Mouse (Mus musculus) layer of hippocampus, adult 8-10 months (tissue): Measurements from ENCODE around the gene Anapc11. TPM values are rescaled to one million over a fixed set of nuclear protein-coding genes. Genes with fewer than 3 reads are reported as not detected.
"Not testable (repeated sequence)": the region's sequence is repeated elsewhere in the genome, so short reads cannot be mapped to it uniquely, and the experiment has no call there.

Experiments
- DNase-seq, 2 experiments: peaks; one replicate each; pipeline ENCODE4 v3.0.0; 2022; ENCODE audit warnings: low spot score in 2 of 2
- total RNA-seq, 4 experiments: library from RNA; stranded (reverse); gene quantifications; 2 replicates each; pipeline ENCODE4 v1.2.4; 2022

The Anapc11 gene
- 10 to 100 TPM; 91.1 to 99.6 (median 93.6) TPM for total RNA-seq

DNA sequence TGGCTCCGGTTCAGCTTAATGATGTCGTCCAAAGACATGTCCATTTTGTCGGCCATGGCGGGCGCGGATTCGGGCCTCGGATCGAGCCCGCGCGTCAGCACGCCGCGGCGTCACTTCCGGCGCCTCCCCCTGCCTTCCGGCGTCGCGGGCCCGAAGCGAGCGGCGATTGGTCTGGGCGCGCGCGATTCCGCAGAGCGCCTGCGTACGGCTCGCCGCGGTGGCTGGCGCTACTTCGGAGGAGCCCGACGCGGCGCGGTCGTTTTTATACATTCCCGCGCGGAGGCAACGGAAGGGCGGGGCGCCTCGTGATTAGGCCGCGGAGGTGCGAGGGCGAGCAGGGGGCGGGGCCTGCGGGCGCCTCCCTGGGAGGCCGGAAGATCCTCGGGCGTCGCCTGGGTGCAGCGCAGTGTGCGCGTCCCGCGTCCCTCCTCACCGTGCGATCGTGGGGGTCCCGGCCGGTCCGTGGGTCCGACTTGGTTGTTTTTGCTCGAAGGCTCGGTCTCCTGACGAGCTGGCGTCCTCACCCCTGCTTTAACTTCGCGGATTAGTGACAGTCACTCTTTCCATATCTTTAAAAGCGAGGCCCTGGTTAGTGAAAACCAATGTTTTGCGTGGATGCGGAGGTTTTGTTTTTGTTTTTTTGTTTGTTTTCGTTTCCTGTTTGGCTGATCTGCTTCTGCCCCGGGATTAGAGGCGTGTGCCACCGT, at the start of gene Anapc11, which contains the start of gene Alyref:
Gene Anapc11 (plus strand): TSS at position 139 of the 707 bp plus-strand sequence.
Gene Alyref (minus strand): TSS at position 83 of the 707 bp plus-strand sequence.
- DNase-seq, result peak; percentile 85 to 87

DNA sequence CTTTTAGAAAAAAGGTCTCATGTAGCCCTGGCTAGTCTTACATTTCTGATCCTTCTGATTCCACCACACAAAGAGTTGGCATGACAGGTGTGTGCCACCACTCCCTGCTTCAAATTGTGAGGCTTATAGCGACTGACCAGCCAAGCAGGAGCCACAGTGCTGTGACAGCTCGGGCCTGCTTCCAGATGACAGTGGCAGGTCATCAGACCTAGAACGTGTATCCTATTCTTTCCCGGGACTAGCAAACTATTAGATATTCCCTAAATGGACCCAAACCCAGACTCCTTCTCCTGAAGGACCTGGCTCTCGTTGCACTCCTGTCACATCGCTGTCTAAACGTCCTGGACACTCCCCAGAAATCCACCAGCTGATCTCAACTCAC, 49.4 kb upstream of the Anapc11 start:
- no peak for DNase-seq

DNA sequence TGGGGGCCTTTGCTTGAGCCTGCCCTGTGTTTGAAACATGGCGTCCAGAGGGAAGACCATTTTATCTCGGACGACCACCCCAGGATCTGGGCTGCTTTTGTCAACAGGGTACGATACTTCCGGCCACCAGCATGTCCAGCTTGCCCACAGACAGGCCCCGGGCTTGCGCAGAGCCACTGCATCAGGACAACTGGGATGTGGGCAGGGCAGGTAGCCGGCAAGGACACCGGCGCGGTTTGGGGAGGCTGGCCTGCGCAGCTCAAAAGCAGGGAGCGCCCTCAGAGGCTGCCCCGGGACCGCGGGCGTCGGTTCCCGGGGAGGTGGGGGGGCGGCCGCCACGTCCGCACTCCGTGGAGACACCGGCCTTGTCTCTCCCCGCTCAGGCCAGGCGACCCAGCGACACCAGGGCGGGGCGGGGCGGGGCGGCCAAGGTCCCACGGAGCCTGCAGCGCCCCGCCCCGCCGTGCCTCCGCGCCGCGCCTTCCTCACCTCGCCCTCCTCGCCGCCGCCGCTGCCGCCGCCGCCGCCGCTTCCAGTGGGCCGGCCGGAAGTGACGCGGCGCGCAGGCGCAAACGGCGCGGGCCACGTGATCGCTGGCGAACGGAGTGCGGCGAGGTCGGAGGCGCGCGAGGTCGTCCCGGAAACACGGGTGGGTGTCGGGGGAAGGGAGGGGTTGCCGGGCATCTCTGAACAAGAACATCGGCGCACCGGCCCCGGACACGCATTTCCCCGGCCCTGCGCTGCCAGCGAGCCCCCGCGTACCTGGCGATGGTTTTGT, 48.9 kb upstream of the Anapc11 start, which contains the start of gene Mcrip1:
Gene Mcrip1 (minus strand): TSS at position 560 of the 778 bp plus-strand sequence.
- DNase-seq, result peak; percentile 84 to 87

DNA sequence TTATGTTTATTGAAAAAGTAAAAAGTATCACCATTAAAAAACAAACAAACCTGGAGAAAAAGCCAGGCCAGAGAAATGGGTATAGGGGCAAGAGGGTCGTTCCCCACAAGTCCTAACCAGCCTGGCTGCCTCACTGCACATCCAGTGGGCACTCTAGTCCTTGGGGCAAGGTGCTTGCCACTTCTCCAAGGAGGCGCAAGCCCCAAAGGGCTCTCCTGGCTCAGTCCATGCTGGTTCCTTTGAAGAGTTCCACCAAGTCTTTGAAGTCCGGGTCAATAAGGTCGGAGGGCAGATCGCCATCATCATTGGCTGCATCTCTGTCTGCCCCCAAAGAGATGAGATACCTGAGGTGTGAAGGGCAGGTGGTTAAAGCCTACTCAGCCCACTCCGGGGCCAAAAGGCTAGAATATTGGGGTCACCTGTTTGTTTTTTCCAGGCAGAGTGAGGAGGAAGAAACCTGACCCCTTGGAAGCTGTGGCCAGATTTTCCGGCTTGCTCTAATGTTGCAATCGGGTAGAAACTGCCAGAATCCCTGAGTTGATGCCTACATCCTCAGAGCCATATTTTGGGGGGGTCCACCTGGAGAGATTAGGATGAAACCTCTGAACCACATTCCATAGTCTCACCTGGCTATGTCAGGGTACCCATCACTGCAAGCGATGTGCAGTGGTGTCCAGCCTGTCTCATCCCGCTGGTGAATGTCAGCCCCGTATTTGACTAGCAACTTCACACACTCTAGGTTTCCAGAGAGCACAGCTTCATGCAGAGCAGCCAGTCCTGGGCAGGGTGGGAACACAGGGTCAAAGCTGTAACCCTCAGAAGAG, 48.0 kb upstream of the Anapc11 start:
- DNase-seq, result no peak

DNA sequence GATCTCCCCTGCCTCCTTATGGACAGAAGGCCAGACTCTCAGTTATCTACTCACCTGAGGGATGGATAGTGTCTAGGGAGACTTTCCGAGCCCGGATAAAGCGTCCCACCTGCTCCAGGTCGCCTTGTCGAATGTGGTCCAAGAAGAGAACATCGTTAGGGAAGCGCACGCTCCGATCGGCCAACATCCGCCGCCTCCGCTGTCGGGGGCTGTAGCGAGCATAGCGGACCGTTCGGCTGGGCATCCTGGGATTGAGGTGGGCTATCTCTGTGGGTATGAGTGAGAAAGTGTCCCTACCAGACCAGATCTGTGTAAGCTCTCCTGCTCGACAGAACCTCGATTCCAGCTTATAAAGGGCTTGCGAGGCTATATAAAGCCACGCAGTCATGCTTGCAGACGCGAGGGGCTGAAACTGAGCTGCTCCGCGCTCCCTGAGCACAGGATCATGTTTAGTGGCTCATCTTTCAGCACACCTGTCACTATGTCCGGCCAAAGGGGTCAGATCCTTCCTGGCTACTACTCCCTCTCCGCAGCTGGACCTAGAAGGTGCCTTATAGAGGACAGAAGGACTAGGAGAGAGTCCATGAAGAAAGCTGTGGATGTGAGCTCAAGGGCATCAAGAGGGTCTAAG, 47.3 kb upstream of the Anapc11 start, which contains the start of gene Ppp1r27:
Gene Ppp1r27 (minus strand): TSS at position 323 of the 631 bp plus-strand sequence.
- DNase-seq, result no peak

DNA sequence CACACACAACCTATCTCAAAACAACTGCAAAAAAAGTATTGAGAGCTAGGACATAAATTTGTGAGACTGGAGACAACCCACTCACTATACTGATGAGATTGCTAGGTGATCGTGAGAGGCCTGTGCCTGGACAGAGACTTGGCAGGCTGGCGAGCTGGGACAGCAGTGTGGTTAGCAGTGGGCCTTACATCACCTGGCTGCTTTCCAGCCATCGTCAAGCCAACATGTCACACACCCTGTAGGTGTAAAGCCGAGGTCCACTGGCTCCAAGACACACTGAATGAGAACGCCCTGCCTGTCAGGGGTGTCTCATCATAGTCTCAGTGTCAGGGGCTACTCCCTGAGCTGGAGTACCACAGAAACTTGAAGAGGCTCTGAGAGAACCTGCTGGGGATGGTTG, 45.5 kb upstream of the Anapc11 start:
- DNase-seq, result no peak

DNA sequence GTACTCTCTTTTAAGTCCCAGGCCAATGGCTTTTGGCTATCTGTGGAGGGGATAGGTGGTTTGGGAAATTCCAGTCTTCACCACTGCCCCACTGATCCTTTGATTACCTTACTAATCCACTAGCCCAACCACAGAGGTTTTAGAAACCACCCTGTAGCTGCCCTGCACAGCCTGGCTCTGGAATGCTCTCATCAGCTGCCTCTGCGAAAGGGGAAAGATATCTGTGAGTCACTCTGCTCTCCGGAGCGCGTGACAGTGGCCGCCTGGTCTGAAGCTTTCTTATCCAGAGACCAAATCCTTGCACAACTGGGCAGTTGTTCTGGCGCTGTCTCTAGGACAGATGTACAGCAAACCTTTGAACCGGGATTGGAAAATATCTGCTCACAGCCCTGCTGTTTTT, 43.4 kb upstream of the Anapc11 start:
- DNase-seq, result no peak

DNA sequence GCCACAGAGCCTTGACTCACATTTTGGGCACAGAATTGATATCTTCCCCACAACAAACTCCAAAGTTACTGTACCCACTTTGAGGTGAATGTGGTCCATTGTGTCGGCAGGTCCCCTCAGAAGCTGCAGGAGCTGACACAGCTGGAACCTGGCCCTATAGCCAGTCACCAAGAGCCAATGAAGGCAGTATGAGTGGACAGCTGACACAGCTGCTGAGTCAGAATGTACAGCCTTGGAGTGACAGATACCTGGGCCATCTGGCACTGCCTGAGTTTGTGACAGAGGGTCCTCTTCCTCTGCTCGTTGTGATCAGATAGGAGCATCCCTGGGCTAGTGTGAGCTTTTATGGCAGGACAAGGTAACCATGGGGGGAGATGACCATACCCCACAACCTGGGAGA, 43.0 kb upstream of the Anapc11 start:
- no peak for DNase-seq

DNA sequence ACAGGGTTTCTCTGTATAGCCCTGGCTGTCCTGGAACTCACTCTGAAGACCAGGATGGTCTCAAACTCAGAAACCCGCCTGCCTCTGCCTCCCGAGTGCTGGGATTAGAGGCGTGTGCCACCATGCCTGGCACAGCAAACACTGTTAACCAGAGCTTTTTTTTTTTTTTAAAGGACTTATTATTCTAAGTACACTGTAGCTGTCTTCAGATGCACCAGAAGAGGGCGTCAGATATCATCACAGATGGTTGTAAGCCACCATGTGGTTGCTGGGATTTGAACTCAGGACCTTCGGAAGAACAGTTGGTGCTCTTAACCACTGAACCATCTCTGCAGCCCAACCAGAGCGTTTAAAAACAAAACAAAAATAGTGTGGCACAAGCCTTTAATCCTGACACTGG, 39.4 kb upstream of the Anapc11 start:
- not testable (repeated sequence) for DNase-seq

DNA sequence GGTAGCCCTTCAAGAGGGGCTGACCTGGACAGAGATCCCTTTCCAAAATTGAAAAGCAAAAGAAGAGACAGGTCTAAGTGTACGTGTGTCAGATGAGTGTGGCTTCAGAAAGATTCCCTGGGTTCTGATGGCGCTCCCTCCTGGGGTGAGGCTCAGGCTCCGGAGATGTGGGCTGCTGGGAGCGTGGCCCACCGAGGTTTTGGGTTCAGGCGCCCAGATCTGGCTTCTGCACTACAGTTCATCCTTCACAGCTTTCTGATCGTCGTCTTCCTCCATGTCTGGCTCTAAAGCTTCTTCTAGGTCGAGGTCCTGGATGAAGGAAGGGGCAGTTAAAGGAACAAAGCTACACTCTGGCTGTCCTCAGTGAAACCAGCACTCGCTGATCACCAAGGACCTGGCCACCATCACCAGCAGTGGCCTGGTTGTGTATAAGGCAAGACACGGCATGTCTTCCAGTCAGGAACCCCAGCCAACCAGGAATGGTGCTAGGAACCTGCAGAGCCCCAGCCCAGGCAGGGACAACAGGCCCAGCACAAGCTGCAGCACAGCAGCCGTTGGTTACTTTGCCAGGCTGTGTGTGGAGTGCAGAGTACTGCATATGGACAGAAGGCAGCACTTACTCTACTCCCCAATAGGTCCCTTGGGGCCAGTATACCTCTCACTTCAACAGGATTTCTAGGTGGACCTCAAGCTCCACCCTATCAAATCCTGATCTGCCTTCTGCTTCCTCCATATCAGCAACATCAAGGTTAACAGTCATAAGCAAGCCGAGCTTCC, 37.1 kb upstream of the Anapc11 start:
- no peak for DNase-seq

DNA sequence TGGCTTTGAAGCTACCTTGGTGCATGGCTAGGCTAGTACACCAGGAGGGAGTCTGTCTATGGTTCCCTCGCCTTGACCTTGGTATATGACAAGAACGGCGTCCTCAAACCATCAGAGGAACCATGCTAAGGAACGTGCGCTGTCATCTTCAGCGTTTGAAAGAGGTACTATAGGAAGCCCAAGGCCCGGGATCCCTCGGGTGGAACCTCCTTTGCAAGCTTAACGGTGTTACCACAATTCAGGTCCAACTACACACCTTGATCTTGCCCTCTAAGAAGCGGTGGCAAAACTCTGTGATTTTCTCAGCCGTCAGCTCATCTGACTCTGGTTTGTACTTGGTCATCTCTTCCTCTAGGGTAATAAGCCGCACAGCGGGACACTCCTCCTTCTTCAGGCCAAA, 35.3 kb upstream of the Anapc11 start:
- DNase-seq, result no peak

DNA sequence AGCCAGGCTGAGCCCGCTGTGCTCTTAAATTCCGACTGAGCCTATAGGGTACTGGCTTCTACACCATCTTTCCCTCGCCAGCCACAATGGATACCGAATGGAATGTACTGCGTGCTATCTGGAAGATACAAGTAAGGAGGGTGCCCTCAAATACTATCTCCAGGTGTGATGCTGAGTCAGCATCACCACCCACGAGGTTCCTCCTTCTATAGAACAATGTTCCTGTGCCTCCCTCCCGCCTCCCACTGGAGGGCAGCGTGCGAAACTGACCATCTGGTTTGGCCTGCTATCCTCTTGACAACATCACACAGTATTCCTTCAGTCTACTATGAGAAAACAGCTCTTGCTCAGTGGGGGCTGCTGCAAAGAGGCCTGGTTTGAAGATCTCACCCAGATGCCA, 33.1 kb upstream of the Anapc11 start:
- DNase-seq, result no peak

DNA sequence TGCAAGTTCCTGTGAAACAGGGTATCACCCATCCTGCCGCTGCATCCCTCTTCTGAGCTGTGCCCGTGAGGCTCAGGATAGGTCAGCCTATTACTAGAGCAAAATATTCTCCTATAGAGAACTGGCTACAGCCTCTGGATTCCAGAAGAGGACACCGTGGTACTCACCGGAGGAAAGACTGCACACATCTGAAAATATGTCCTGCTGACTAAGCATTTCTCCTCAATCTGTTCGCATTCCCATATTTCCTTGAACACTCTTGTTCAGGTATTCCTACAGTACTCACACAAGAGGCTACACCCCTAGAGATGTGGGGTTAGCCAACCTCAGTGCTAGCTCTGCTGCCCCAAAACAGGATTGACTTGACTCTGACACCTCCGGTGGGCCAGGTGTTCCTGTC, 29.9 kb upstream of the Anapc11 start:
- no peak for DNase-seq

DNA sequence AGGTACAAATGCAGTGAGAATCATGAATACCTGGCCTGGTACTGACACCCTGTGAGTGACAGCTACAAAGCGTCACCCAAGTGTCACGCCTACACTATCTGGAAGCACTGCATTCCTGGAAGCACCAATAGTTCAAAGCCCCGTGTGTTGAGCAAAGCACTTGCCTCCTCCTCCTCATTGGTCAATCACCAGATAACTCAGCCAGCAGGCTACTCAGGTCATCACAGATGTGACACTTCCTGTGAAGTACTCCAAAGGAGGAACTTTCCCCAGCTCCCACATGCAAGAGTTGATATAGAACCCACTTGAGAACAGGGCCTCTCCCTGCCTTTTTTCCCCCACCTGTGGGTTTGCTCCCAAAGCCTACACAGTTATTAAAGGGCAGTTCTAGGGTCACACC, 27.1 kb upstream of the Anapc11 start:
- DNase-seq, result no peak

DNA sequence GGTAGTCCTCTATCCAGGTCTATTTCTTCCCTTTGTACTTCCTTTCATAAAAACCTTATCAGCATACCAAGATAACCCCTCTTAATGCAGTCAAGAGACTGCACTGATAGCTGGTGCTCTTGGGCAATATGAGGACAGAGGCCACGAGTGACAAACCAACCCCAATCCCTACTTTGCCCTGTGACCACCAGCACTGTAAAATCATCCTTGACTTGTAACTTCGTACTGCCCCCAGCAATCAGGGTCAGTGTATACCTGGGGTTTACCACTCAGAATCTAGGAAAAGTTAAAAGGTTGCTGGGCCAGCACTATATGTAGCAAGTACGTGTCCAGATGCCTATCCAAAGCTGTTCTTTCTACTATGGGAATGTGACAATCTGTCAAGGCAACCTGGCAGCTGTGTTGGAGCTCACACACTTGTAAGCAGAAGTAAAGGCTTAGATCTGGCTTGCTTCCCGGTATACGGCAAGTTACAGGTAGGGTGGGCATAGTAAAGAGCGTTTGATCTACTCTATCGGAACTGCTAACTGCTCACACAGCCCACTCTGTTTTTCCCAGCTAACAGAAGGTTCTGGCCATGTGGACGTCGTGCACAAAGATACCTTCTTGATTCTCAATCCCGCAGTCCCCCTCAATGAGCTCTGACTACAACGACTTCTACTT, 26.3 kb upstream of the Anapc11 start:
- DNase-seq, result no peak

DNA sequence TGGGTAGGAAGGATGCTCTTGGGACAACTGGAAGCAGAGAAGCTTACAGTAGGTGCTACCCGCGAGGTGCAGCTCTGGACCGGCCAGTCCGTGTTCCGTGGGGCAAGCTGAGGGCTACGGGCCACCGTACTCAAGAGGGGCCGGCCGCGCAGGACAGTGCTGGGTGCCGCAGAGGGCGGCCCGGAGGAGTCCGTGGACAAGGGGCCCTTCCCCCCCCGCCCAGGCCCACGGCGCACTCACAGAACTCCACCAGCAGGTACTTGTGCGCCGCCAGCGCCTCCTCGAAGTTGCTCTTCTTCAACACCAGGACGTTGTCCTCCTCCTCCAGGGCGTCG, 25.8 kb upstream of the Anapc11 start:
- DNase-seq, result no peak

DNA sequence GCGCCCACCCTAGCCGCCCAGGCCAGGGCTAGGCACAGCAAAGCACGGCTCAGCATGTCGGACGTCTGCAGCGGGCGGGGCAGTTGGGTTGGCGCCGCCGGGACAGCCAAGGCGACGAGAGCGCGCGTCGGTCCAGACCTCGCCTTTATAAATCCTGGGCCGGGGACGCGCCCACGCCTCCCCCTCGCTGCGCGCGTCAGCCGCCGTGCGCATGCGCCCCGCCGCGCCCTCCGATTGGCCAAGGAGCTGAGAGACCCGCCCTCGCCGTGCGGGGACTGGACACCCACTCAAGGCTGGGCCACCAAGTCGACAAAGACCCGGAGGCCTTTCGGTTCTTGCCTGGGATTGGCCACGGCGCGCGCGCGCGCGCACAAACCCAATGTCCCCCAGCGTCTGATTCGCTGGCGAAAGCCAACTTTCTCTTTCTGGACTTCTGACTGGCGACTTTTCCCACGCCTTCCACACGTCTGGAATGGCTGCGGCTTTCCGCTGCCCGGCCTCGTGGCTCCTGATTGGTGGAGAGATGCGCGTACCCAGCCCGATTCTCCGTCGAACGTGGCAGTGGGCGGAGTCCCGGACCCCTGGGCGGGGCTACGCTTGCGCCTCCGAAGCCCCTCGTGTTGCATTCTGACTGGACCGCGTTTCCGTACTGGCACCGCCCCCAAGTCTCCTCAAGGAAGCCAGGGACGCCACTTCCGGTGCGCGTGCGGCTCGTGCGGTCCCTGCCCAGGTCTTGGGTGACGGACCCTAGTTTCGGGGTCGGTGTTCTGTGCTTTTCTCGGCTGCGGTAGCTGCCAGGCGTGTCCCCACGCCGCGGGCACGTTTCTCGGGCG, 25.3 kb upstream of the Anapc11 start, which contains the start of gene P4hb:
Gene P4hb (minus strand): TSS at position 502 of the 833 bp plus-strand sequence.
- DNase-seq, result peak; percentile 100

DNA sequence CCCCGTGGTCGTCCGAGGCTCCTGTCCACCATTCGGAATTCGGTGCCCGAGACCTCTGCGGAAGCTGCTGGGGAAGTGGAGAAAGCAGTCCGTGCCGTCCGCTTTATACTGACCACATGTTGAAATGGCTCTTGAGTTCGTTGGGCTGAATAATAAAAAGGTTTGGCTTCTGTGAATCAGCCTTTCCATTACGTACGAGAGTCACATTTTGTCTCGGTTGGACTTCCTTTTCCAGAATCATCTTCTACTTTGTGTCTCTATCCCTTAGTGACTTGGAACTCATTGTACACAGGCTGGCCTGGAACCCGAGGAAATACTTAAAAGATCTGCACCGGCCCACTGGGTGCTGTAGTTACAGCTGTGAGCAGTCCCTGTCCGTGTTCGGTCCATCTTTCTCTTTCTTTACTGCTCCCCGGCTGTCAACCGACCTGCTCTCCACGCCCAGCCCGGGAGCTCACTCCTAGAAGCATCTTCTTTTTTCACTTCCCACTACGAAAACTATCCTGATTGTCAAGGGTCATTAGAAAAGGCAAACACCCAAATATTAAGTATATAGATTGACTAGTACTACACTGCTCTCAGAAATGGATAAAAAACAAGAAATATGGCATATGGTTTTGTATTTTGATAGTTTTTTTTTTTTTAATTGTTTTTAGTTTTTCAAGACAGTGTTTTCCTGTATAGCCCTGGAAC, 24.5 kb upstream of the Anapc11 start:
- no peak for DNase-seq

DNA sequence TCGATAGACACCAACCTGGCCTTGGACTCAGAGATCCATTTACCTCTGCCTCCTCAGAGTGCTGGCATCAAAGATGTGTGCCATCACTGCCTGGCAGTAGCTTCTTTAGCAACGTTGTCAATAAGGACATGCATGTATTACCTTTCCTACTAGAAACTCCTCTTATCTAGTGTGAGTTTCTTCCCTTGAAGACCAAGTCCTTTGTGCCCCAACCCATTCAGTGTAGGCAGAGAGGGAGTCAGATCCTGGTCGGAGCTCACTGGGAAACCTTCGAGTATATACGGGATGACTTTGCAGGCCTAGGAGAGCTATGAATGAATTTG, 24.0 kb upstream of the Anapc11 start:
- DNase-seq, result no peak
